Mouse (Mus musculus) adrenal gland, postnatal 10 days (tissue): ENCODE results near the gene Dnm2. TPM values are rescaled to one million over a fixed set of nuclear protein-coding genes. Genes with fewer than 3 reads are reported as not detected.

Experiments used
- DNase-seq: peaks from one replicate; pipeline ENCODE4 v3.0.0; 2021; ENCODE audit warnings: mixed read lengths
- total RNA-seq, 2 experiments: library from RNA; stranded (reverse); gene quantifications; 2 replicates each; pipeline ENCODE4 v1.2.3; 2021

Gene Dnm2
- total RNA-seq, 2 experiments from 2014 or later: 79.1 to 94.7 TPM

DNA sequence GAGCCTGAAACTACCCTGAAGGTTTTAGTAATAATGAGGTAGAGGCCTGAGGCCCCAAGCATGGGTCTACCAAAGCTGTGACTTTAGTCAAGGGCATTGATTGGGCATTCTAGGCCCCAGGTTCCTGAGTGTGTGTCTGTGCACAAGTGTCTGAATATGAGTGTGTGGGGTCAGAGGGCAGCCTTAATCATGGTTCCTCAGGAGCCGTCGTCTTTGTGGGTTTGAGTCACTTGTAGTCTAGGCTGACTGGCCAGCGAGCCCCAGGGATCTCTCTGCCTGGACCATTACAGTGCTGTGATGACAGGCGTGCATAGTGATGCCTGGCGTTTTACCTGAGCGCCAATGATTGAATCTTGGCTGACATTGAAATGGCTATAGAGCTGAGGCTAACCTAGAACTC, 3.5 kb downstream of the Dnm2 start:
- no peak for DNase-seq

DNA sequence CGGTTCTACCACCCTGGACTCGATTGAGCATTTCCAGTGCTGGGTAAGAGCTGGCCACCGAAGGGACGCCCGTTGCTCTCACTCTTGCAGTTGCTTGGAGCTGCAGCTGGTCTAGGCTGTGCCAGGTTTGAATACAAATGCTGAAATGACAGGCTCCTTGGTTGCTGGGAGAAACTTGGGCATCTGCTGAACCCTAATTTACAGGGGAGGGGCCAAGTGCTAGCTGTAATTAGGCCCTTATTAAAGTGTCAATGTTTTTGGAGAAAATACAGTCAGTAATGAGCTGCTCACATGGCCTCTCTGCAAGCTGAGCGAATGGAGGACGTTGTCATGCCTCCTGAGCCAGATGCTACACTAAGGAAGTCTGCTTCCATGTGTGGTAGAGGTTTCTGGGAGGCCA, 6.0 kb downstream of the Dnm2 start:
- DNase-seq: no peak

DNA sequence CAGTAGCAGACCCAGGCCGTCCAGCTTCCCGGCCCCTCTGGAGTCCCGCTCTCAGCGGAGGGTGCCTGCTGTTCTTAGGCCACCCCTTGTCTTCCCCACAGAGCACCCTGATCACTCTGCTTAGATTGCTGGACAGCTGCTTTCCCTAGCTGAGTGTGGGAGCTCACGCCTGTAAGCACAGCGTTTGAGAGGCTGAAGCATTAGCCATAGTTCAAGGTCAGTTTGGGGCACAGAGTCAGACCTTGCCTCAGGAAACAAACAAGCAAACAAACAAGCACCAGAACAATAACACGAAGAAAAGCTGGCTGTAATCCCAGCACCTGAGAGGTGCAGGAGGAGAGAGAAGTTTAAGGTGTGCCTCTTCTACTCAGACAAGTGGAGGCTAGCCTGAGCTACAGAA, 7.4 kb downstream of the Dnm2 start:
- DNase-seq: no peak

DNA sequence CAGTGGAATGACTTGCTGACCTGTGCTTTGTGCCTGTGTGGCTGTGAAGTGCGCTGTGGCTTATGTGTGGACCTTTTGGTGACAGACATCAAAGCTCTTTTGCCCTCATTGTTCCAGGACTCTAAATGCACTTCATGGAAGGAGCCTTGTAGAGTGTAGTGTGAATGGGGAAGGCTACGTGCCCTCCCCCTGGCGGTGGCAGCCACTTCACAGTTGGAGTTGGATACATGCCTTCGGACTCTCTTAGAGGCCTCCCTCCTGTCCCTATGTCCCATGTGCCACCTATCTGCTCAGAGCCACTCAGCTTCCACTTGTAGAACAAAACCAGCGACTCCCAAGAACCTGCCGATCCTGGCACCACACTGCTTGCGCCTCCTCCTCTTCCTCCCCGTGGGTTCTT, 9.1 kb downstream of the Dnm2 start:
- no peak for DNase-seq

DNA sequence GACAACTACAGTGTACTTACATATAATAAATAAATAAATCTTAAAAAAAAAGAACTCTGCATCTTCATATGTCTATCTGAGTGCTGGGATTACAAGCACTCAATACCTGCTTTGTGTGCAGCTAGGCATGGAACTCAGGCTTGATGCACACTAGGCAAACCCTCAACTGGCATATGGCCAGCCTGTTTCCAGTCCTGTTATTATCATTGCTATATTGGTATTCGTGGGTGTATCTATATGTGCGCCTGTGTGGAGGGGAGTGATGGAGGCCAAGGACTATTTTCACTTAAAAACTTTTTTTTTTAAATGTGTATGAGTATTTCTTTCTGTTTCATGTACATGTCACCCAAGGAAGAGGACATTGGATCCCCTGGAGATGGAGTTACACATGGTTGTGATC, 9.7 kb downstream of the Dnm2 start:
- no peak for DNase-seq

DNA sequence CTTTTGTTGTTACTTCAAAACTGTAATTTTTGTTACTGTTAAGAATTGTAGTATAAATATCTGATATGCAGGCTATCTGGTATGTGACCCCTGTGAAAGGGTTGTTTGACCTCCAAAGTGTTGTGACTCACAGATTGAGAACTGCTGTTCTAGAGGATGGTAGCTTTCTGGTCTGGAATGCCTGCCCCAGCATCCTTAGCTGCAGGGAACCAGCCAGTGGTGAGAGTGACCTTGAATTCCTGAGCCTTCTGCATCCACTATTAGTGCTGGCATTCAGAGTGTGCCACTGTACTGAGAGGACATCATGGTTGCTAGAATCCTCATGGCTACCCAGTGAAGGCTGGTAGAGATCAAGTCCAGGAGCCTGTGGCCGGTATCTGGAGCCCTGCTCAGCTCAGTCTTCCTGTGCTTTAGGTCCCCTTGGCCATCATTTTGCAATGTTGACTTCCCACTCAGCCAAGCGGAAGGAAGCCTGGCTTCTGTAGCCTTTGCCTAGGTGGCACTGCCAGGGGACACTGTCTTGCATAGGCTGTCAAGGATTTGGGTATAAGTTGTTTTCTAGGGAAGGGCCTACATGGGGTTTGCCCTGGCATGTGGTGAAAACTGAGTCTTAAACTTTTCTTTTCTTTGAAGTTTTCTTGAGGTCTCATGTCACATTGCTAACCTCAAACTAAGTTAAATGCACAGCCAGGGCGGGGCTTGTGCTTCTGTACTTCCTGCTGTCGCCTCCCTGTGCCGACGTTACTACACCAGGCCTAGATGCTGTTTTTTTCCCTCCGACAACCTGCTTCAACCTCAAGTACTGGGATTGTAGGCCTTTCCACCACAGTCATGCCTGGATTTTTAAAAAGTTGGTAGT, 11.3 kb downstream of the Dnm2 start:
- no peak for DNase-seq

DNA sequence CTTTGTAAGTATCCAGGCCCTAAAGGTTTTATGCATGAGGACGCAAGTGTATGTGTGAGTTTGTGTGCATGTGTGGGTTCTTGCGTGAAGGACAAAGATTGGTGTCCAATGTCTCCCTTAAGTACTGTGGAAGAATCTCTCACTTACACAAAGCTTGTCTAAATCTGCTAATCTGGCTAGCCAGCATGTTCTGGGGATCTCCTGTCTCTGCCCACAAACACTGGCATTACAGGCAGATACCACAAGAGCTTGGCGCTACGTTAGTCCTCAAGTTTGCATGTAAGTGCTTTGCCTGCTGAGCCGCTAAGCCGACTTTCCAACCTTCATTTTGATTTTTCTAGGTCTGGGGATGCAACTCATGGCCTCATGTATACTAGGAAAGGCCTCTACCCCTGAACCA, 12.9 kb downstream of the Dnm2 start:
- DNase-seq: no peak

DNA sequence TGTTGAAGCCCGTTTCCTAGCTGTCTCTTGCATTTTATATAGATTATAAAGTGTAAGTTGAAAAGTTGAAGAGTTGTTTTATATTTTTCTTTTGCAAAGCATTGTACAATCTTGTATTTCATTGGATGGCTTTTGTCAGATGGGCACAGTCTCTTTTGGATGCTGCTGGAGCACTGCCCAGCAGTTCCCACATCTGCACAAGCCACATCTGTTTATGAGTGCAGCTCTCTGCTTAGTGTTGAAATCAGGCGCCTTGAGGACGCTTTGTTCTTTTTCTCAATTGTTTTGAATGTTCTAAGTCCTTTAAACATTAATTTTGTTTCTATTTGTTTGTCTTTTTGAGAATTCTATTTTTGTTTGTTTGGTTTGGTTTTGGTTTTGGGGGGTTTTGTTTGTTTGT, 13.5 kb downstream of the Dnm2 start:
- DNase-seq: no peak

DNA sequence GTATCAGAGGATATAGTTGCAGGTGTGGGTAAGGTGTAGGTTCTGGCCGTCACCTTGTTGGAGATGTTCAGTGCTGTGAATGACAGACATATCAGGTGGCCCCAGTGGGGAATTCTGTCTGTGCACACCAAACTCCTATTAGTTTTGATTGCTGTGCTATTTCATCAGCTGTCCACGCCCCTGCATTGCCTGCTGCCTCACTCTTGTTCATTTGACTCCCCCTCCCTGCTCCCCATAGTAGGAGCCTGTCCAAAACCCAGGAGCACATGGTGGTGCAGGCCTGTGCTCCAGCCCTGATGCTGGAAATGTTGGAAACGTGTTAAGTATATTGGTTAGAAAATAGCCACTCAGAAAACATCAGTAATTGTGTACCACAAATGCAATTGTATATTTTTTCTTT, 14.7 kb downstream of the Dnm2 start:
- no peak for DNase-seq

DNA sequence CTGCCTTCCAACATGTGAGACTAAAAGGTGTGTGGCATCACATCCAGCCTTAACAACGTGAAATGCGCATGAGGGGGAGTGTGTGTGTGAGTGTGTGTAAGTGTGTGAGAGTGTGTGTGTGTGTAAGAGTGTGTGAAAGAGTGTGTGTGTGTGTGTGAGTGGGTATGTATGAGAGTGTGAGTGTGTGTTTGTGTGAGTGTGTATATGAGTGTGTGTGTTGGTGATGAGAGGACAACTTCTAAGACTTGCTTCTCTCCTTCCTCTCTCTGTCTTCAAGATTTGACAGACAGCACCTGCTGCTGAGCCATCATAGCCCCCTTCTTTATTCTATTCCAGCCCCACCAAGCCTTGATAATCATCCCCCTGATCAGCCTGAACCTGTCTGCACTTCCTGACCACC, 15.2 kb downstream of the Dnm2 start:
- no peak for DNase-seq

DNA sequence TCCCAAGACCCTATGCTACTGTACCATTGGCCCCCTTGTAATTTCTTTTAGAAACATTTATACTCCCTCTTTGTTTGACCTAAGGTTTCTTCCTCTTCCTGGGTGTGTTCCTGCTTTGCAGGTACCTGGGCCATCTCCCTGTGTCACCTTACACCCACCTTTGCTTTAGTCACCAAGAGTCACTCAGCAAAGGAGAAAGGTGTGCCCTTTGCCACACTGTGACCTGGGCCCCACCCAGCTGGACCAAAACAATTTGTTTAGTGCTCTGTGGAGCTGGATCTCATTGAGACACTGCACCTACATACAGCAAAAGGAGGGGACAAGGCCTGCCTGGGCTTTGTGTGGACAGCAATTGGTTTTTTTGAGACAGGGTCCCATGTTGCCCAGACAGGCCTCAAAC, 15.7 kb downstream of the Dnm2 start:
- DNase-seq: no peak

DNA sequence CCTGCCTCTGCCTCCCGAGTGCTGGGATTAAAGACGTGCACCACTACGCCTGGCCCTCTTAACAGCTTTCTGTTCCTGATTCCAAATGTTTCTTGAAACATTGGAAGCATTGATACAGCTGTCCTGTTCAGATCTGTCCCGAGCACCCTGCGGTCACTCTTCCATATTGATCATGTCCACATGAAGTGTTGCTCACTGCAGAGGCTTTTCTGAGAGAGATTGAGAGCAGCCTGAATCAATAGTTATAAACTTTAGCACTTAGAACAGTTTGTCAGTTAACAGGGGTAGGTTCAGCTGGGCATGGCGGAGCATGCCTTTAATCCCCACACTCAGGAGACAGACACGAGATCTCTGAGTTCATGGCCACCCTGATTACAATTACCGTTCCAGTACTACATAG, 19.1 kb downstream of the Dnm2 start:
- DNase-seq: no peak

DNA sequence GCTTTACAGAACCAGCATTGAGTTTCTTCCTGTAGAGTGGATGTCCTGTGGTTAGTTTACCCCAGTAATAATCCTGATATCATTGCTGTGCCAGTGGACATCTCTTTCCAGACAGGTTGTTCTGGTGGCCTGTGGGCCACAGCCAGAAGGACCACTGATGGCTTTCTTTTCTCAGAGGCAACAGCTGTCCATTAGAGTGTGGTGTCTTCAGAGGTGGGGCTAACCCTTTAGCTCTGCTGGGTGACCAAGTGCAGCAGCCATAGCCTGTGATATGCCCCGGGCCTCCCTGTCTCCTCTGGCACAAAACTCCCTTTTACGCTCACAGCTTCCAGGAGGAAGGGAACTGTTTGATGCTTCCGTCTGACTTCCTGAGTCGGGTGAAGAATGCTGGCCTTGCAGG, 19.9 kb downstream of the Dnm2 start:
- DNase-seq: no peak

DNA sequence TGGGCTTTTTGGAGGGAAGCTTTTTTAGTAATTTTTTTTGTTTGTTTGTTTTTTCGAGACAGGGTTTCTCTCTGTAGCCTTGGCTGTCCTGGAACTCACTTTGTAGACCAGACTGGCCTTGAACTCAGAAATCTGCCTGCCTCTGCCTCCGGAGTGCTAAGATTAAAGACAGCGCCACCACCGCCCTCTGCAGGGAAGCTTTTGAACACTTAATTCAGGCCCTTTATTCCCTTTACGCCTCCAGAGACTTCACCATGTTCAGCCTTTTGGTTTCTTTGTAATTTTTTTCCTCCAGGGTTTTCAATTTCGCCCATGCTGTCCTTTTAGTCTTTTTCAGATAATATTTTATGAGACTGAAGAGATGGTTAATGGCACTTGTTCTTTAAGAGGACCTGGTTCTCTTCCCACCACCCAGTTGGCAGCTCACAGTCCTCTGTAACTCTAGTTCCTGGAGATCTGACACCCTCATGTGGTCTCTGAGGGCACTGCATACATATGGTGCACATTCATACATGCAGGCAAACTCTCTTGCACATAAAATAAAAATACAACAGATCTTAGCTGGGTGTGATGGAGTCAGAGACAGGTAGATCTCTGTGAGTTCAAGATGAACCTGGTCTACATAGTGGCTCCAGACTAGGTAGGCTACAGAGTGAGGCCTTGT, 20.5 kb downstream of the Dnm2 start:
- no peak for DNase-seq

DNA sequence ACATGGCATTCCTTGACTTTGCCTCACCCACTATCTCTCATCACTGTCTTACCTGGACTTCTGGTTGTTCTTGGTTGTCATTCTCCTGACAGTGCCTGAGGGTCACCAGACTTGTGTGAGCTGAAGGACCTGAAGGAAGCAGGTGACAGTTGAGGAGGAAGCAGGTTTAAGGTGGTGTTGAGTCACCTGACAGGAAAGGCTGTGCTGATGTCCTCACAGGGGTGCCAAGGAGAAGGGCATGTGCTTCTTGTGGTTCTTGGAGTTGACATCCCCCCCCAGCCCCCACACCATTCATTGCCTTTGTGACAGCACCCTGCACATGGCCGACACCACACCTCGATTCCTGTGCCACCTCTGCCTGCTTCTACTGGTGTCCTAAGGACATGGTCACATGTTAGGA, 23.1 kb downstream of the Dnm2 start:
- no peak for DNase-seq

DNA sequence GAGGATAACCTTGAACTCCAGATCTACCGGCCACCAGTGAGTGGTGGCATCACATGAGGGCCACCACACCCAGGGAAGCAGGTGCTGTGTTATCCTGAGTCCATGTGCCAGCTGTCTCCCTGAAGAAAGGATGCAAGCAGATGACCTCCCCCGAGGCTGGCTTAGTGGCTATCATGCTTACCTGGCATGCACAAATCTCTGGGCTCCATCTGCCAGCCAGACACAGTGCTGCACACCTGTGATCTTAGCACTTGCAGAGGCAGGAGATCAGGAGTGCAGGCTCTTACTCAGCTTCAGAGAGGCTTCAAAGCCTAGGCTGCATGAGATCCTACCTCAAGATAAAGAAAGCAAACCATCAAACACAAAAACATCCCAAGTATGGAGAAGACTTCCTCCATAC, 25.0 kb downstream of the Dnm2 start:
- DNase-seq: no peak

DNA sequence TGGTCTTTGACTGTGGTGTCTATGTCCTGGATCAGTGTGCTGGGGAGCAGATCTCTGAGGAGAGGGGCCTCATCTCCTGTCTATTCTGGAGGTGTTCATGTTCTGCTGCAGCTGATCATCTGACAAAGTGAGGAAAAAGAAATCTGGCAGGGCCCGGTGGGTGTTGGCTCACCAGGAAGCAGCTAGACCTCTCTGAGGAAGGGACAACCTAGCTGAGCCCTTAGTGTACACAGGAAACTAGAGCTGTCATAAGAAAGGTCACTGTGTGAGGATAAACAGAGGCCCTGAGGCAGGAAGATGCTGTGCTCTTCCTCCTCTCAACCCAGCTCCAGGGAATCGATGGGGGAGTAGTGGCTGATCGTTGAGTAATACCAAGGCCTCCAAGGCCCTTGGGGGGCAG, 25.6 kb downstream of the Dnm2 start:
- DNase-seq: no peak

DNA sequence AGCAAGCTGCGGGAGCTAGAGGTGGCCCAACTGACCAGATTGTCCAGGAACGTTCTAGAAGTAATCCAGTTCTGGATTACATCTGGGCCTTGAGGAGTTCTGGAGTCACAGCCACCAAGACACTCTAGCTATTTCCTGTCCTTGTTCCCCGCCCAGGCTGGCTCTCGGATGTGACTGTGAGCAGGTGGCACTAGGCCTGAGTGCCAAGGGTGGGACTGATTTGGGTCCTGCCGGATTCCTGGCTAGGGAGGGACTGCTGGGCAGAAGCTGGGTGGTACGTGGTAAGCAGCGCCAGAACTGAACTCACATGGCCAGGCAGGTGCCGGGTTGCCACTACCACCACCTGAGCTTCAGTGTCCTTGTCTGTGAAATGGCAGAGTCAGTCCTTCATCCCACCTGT, 26.7 kb downstream of the Dnm2 start:
- no peak for DNase-seq

DNA sequence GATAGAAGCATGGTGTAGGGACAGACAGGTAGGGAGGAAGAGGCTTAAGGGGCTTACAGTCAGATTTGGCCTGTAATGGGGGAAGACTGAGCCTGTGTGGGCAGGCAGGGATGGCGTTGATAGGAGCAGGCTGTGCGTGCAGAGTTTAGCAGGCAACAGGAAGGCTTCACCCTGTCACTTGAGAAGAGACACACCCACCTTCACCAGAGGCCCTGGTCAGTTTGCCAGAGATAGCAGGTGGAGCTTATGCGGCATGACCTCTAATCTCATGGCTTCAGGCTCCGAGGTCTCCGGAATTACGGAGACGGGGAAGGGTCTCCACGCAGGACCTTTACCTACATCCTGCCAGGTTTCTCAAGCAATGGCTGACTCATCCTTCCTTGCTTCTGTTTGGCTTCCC, 27.2 kb downstream of the Dnm2 start:
- DNase-seq: no peak

DNA sequence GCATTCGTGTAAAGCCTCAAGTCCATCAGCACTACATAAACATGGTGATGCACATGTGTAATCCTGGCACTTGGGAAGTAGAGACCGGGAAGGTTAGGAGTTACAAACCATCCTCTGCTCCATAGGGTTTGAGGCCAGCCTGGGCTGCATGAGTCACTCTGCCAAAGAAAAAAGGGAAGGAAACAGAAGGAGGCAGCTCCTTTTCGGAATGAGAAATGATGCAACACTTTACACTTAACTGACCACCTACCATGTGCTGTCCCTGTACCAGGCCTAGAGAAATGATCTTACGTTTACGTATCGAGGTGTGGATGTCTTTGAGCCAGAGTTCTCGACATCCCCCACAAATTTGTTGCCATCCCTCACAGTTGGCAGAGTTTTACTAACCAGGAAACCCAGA, 28.3 kb downstream of the Dnm2 start:
- no peak for DNase-seq

DNA sequence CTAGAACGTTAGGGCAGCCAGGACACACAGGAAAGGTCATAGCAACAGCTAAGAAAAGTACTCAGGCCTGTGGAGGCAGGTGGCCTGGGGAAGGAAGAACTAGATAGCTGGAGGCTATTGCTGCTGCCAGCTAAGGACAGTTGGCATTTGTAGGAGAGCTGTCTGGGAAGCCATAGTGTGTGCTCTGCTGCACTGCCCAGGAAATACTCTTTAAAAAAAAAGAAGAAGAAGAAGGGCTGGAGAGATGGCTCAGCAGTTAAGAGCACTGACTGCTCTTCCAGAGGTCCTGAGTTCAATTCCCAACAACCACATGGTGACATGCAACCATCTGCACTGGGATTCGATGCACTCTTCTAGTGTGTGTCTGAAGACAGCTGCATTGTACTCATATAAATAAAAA, 28.8 kb downstream of the Dnm2 start:
- no peak for DNase-seq

DNA sequence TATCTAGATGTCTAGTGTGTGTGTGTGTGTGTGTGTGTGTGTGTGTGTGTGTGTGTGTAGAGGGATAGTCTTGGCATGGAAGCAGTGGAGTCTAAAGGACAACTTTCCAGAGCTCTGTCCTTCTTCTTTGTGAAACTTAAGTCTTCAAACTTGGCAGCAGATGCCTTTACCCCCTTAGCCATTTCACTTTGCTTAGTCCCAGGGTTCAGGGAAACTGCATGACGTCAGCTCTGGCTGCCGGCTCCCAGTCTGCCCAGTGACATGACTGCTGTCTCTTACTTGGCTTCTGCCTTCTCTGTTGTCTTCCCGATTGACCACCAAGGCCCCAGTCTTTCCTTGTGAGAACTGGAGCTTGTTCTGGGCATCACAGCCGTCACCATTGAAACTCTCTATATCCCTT, 29.8 kb downstream of the Dnm2 start:
- no peak for DNase-seq

DNA sequence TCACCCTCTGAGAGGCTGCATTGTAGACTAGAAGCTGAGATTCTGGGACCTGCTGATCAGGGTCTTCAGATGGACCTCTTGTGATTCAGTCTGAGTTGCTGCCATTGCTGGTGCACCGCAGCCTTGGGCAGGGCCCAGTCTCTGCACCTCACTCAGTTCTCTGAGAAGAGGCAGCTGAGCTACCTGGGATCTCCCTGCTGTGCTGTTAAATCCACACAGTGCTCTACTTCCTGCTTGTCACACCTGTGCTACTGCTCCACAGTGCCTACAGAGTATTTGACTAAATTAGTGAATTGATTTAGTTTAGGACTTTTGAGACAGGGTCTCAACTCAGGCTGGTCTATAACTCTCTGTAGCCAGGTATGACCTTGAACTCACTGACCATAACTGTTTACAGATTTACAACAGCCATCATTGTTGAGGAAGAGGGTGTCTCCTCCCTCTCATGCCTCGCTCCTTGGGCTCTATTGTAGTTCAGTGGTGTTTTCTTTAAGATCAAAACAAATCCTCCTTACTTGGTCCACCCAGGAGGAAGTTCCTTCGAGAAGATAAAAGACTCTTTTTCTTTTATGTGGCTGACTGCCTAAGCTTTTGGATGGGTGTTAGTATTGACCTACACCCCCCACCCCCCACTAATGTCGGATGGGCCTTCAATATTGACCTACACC, 30.5 kb downstream of the Dnm2 start:
- no peak for DNase-seq
